Mouse (Mus musculus) midbrain, postnatal 0 days (tissue): ENCODE results near the gene Dhcr7. TPM values are rescaled to one million over a fixed set of nuclear protein-coding genes. Genes with fewer than 3 reads are reported as not detected.

Experiments
- ATAC-seq: fragments of 200-750 bp; cut with Nextera tagmentation; 2 replicates; pipeline ENCODE4 v1.8.0; 2017; ENCODE audit warnings: moderate number of reproducible peaks, mild to moderate bottlenecking, moderate TSS enrichment, moderate library complexity; ENCODE audit not compliant: low FRiP score
- DNase-seq: peaks from one replicate; pipeline ENCODE4 v3.0.0-alpha.2; 2015; ENCODE audit warnings: low spot score
- H3K27ac ChIP-seq: fragments of 300-500 bp; sonication (generic); 2 replicates; pipeline ENCODE4 v1.5.1; 2014; ENCODE audit warnings: low read depth, mild to moderate bottlenecking, low read length, mixed read lengths
- H3K27me3 ChIP-seq: fragments of 300-500 bp; sonication (generic); 2 replicates; pipeline ENCODE4 v1.6.1; 2014; ENCODE audit warnings: low read length, control low read depth, mixed read lengths; ENCODE audit not compliant: insufficient read depth
- H3K36me3 ChIP-seq: fragments of 300-500 bp; sonication (generic); 2 replicates; pipeline ENCODE4 v1.6.1; 2014; ENCODE audit warnings: low read length, control low read depth, mixed read lengths; ENCODE audit not compliant: insufficient read depth
- H3K4me1 ChIP-seq: fragments of 300-500 bp; sonication (generic); 2 replicates; pipeline ENCODE4 v1.6.1; 2014; ENCODE audit warnings: mild to moderate bottlenecking, control low read depth, antibody characterized with exemption, low read length, mixed read lengths; ENCODE audit not compliant: insufficient read depth
- H3K4me2 ChIP-seq: fragments of 300-500 bp; sonication (generic); 2 replicates; pipeline ENCODE4 v1.6.1; 2014; ENCODE audit warnings: low read depth, mild to moderate bottlenecking, low read length, mixed read lengths; ENCODE audit not compliant: poor library complexity, severe bottlenecking
- H3K4me3 ChIP-seq: fragments of 300-500 bp; sonication (generic); 2 replicates; pipeline ENCODE4 v1.5.1; 2014; ENCODE audit warnings: low read depth, mild to moderate bottlenecking, low read length, moderate library complexity
- H3K9ac ChIP-seq: fragments of 300-500 bp; sonication (generic); replicated peaks from 2 replicates; pipeline ENCODE4 v1.6.1; 2014; ENCODE audit warnings: mild to moderate bottlenecking, low read length, moderate library complexity, mixed read lengths; ENCODE audit not compliant: poor library complexity, severe bottlenecking
- H3K9me3 ChIP-seq: fragments of 300-500 bp; sonication (generic); 2 replicates; pipeline ENCODE4 v1.6.1; 2016; ENCODE audit warnings: low read length, control low read depth
- CTCF ChIP-seq: IDR thresholded peaks from 2 replicates; pipeline ENCODE4 v1.5.1; 2016; ENCODE audit warnings: antibody characterized with exemption, mild to moderate bottlenecking
- WGBS: fragments of 180-500 bp; shearing (Covaris S2); extraction: QIAGEN DNeasy Blood & Tissue Kit; methylation state at CpG from one replicate; pipeline ENCODE4 v1.1.7; 2014; 5-methylcytosine and 5-hydroxymethylcytosine counted together
- polyA plus RNA-seq: library from polyadenylated mRNA; unstranded; fragments of >200 nt; fragmentation: Nextera tagmentation; extraction: Ambion mirVana; gene quantifications from 2 replicates; pipeline ENCODE4 v1.2.1, GENCODE M21; 2015
- total RNA-seq: library from RNA; depleted of rRNA; stranded (reverse); fragments of >200 nt; gene quantifications from 2 replicates; pipeline ENCODE4 v1.2.3, GENCODE M21; 2014

Dhcr7 gene
- total and polyA plus RNA-seq, 2 experiments from 2014 or later: 66.0 to 74.7 TPM

DNA sequence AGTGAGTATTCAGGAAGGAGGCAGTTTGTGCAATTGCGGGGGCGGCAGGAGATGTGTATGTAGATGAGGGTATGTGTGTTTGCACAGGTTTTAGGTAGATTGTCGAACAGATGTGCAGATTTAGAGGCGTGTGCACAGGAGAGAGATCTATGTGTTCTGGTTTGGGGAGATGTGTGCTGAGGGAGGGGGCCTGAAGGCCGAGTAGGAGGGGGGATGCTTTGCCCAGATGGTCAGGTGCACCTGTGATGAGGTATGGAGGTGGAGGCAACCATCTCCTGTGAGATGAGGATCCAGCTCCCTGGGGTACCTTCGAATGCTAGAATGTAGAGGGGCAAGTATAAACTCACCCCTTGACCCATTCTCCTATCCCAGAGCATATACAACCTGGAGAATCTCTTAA is 7.5 kb downstream of the Dhcr7 start:
- Histone ChIP-seq H3K4me3 (peak overlapping the region; percentile 58), H3K27ac (peak overlapping the region; percentile 90), H3K27me3 (no peaks in the 10 kb centered on the region), H3K4me2 (peak overlapping the region; percentile 87), H3K9ac (peak overlapping the region; percentile 80), H3K36me3 (no peaks in the 10 kb centered on the region), H3K4me1 (peaks cover 12% of the 10 kb centered on the region), H3K9me3 (no peaks in the 10 kb centered on the region)
- TF ChIP-seq CTCF: no peak
- DNase-seq (peak; percentile 8), ATAC-seq (peak; percentile 65; the same call in 1 of the 2 replicates)
- WGBS: 5% methylated on average over 6 of the region's 6 CpGs

DNA sequence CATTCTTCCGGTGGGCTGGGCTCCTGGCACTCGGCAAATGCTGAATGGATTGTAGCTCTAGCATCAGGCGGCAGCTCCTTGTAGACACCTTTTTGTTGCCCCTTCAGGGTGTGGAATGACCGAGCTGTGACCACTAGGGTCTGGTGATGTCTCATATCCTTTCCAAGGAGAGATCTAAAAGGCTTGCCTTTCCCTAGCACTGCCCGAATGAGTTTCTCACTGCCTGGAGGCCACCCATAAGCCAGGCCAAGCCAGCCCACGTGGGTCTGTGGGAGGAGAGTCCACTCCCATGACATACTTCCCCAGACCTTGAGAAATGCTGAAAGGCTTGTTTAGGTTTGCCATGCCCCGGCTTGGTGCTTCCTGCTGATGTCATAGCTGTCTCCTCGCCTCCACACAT is 9.3 kb downstream of the Dhcr7 start:
- H3K9ac ChIP-seq: no peak overlapping the region
- peak overlapping the region; percentile 87; the same call in 1 of the 2 replicates for H3K4me2 ChIP-seq
- H3K27me3 ChIP-seq: no peaks in the 10 kb centered on the region
- no peaks in the 10 kb centered on the region for H3K9me3 ChIP-seq
- 0 out of 2 replicates have a peak, but pooled peaks cover 4% of the 10 kb centered on the region for H3K36me3 ChIP-seq
- peaks cover 12% of the 10 kb centered on the region for H3K4me1 ChIP-seq
- no peak for TF ChIP-seq CTCF
- 86% methylated on average over 8 of the region's 8 CpGs for WGBS
- no peak overlapping the region for H3K27ac ChIP-seq
- no peak overlapping the region for H3K4me3 ChIP-seq
- ATAC-seq (no peak), DNase-seq (no peak)

DNA sequence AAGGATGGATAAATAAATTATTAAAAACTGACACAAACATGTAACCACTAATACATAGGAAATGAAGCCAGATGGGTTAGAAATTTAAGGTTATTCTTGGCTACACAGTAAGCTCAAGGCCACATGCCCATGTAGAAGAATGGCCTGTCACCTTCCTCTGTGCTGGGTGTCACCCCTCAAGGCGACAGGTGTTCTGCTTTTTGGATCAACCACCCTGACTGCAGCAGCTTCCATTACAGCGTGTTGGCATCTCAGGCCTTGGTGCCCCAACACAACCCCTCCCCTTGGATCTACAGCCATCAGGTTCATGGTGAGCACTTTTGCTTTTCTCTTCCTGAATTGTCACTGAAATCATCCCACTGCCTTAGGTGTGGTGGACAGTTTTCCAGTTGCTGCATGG is 9.7 kb downstream of the Dhcr7 start:
- H3K36me3 ChIP-seq: 0 out of 2 replicates have a peak, but pooled peaks cover 8% of the 10 kb centered on the region
- DNase-seq: no peak
- 89% methylated on average over 2 of the region's 2 CpGs for WGBS
- H3K4me2 ChIP-seq: no peak overlapping the region
- no peak for TF ChIP-seq CTCF
- H3K9ac ChIP-seq: no peak overlapping the region
- no peaks in the 10 kb centered on the region for H3K27me3 ChIP-seq
- ATAC-seq: no peak
- H3K27ac ChIP-seq: no peak overlapping the region
- no peaks in the 10 kb centered on the region for H3K9me3 ChIP-seq
- H3K4me3 ChIP-seq: no peak overlapping the region
- H3K4me1 ChIP-seq: peaks cover 12% of the 10 kb centered on the region

DNA sequence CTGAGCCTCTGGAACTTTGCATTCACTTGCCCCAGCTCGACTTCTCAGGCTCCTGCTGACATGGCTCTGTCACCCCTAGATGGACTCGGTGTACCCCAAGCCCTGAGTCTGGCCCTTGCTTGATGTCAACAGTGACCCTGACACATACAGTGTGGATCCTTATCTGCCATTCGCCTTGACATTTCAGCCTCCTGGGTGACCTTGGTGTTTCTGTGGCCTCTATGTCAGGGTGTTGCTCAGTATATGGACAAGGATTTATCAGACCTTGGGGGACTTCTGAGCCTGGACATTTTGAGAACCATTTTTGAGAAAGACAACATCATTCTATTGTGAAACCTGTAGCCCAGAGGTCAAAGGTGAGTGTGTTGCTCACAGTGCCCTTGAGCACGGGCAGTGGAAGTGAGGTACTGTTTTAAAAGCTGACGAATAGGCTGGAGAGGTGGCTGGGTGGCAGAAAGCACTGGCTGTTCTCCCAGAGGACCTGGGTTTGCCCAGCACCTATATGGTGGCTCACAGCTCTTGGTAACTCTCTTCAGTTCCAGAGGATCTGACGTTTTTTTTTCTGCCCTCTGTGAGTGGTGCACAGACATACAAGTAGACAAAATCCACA is 10.7 kb downstream of the Dhcr7 start:
- no peaks in the 10 kb centered on the region for H3K9me3 ChIP-seq
- H3K4me3 ChIP-seq: no peak overlapping the region
- 80% methylated on average over 6 of the region's 6 CpGs for WGBS
- DNase-seq: no peak
- H3K27me3 ChIP-seq: no peaks in the 10 kb centered on the region
- peaks cover 18% of the 10 kb centered on the region for H3K36me3 ChIP-seq
- ATAC-seq: no peak
- no peak overlapping the region for H3K27ac ChIP-seq
- H3K4me1 ChIP-seq: peaks cover 12% of the 10 kb centered on the region
- H3K9ac ChIP-seq: no peak overlapping the region
- no peak overlapping the region for H3K4me2 ChIP-seq
- TF ChIP-seq CTCF: no peak

DNA sequence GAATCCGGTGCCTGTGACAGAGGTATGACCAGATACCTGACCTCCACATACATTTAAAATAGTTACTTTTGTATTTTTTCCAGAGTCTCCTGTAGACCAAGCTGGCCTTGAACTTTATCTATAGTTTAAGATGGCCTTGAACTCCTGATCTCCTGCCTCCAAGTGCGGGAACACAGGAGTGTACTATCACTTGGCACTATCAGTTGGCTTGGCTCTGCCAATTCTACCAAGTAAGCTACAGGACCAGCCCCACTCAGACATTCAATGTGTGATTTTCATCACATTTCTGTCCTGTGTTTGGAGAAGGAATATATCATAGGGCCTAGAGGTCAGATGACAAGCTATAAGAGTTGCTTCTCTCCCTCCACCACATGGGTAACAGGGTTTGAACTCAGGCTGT is 11.4 kb downstream of the Dhcr7 start:
- Histone ChIP-seq H3K9ac (no peak overlapping the region), H3K9me3 (no peaks in the 10 kb centered on the region), H3K36me3 (peaks cover 20% of the 10 kb centered on the region), H3K4me2 (no peak overlapping the region; the same call in 1 of the 2 replicates), H3K4me1 (peaks cover 12% of the 10 kb centered on the region), H3K27me3 (no peaks in the 10 kb centered on the region), H3K27ac (no peak overlapping the region), H3K4me3 (no peak overlapping the region)
- no peak for TF ChIP-seq CTCF
- DNase-seq (no peak), ATAC-seq (no peak)
- WGBS: 90% methylated on average over 2 of the region's 2 CpGs

DNA sequence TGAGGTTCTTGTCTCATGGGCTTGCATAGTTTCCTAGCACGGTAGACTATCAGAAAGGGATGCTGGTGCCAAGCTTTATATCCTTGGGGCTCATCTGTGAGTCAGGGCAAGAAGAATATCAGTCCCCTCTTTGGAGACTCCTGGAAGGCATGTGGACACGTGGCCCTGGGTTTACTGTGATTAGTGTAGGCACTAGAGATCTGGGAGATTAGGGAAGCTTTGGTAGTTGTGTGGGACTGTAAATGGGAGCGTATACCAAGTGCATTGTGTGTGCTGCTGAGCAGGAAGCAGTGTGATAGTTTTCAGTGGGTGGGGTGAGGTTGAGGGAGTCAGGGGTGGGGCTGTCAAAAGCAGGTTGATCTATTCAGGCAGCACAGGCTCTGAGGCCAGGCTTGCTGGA is 12.0 kb downstream of the Dhcr7 start:
- no peak overlapping the region for H3K9ac ChIP-seq
- H3K4me3 ChIP-seq: no peak overlapping the region
- H3K4me1 ChIP-seq: peaks cover 12% of the 10 kb centered on the region
- no peaks in the 10 kb centered on the region for H3K27me3 ChIP-seq
- TF ChIP-seq CTCF: no peak
- ATAC-seq: no peak
- DNase-seq: no peak
- 66% methylated on average over 3 of the region's 3 CpGs for whole genome bisulfite sequencing
- H3K27ac ChIP-seq: no peak overlapping the region
- peaks cover 21% of the 10 kb centered on the region for H3K36me3 ChIP-seq
- H3K4me2 ChIP-seq: no peak overlapping the region
- no peaks in the 10 kb centered on the region for H3K9me3 ChIP-seq
